Mouse (Mus musculus) spleen, adult 10 weeks (tissue): ENCODE results near the gene Tas2r107. TPM values are rescaled to one million over a fixed set of nuclear protein-coding genes. Genes with fewer than 3 reads are reported as not detected.

Experiments used
- polyA plus RNA-seq: library from polyadenylated mRNA; stranded (reverse); fragments of 350-450 nt; fragmentation: Illumina TruSeq; extraction: RNeasy Lipid Tissue Mini Kit (QIAGEN cat#74804); gene quantifications from one replicate; pipeline ENCODE4 v1.2.3, GENCODE M21; 2015; ENCODE audit warnings: low replicate concordance; ENCODE audit not compliant: insufficient read depth

The Tas2r107 gene
- polyA plus RNA-seq = not detected

DNA sequence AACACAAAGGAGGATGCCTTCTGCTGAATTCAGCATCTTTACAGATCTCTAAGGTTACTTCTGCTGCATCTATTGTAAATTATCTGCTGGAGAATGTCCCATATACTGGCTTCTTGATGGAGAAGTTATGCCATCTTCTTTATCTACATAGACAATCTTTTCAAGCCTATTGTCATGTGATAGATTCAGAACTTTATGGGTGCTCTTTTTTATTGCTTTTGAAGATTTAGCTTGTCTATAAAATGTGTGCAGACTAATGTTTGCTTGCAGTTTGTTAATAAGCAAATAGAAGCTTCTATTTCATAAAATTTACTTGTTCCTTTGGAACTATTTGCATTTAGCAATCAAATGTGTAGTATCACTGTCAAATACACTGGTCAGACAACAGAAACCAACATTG, at the start of gene Tas2r107:
Gene Tas2r107 (minus strand): TSS at position 101 of the 400 bp plus-strand sequence.

DNA sequence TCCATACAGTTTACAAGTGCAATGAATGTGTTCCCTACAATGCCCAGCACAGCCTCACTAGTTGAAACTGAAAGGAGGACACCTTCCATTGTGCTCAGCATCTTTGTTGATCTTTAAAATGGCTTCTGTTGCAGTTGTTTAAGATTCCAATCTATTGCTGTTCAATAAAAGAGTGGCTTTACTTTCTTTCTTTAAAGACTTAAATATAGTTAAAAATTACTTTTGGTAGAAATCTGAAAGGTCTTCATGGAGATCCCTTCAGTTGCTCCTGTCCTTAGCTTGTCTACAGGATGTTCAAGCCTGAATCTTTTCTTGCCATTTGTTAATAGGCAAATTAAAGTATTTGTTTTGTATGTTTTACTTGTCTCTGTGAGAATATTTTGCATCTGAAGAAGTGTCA, 30.0 kb upstream of the Tas2r107 start, which contains the start of gene Tas2r114:
Gene Tas2r114 (minus strand): TSS at position 101 of the 400 bp plus-strand sequence.

DNA sequence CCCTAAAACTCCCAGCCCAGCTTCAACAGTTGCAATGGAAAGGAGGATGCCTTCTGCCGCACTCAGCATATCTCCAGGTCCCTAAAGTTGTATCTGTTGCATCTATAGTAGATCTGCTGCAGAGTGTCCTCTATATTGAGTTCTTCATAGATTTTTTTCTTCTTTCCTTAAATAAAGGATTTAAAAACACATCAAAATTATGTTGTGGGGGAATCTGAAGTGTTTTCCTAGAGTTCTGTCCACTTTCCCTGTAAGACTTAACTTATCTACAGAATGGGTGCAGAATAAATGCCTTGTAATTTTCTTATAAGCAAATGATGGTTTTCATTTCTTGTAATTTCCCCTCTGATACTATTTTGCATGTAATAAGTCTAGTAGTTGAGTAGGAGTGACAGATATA, 27.4 kb upstream of the Tas2r107 start, which contains the start of gene Tas2r105:
Gene Tas2r105 (minus strand): TSS at position 101 of the 400 bp plus-strand sequence.

DNA sequence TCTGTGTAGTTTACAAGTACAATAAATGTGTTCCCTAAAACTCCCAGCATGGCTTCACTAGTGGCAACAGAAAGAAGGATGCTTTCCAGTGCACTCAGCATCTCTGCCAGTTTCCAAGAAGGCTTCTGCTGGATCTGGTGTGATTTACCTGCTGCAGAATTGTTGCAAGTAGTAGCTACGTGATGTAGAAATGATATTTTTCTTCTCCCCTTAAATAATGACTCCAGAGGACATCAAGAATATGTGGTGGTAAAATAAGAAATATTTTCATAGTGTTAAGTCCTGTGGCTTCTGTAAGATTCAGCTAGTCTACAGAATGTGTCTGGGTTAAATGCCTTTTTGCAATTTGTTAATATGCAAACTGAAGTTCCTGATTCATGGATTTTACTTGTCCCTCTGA, 25.7 kb upstream of the Tas2r107 start, which contains the start of gene Tas2r104:
Gene Tas2r104 (minus strand): TSS at position 101 of the 400 bp plus-strand sequence.

DNA sequence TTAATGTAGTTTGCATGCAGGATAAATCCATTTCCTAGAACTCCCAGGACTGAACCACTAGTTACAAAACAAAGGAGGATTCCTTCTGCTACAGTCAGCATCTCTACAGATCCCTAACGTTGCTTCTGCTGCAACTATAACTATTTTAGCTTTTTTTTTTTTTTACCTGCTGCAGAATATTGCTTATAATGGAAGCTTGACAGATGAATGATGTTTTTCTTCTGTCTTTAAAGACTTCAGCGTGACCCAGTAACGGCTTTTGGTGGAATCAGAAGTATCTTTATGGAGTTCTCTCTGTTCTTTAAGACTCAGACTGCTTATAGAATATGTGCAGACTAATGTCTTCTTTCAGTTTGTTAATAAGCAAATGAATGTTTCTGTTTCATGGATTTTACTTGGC, 18.8 kb upstream of the Tas2r107 start, which contains the start of gene Tas2r106:
Gene Tas2r106 (minus strand): TSS at position 101 of the 400 bp plus-strand sequence.

DNA sequence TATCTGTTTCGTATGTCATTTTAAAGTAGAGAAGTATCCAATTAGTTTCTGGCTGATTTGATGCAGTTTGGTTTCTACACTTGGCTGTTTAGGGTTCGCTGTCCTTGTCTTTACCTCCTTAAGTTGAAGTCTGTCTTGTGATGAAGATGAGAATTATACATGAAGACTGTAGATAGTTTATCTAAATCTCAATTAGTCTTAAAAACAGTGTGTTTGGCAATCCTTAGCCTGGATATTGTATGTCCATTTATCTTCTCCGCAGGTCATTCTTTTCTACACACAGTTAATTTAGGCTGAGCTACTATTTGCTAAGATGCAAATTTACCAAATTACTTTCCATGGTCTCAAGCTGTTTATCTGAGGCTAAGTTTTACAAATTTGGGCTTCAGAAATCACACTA, 29.1 kb downstream of the Tas2r107 start, which contains the start of gene Tas2r130:
Gene Tas2r130 (minus strand): TSS at position 101 of the 400 bp plus-strand sequence.

Other genes starting within 250 kb of the Tas2r107 start
- not detected for gene 5430401F13Rik, start 173.7 kb downstream of the Tas2r107 start, polyA plus RNA-seq
- not detected for gene Gm6619, start 173.7 kb downstream of the Tas2r107 start, polyA plus RNA-seq
- not detected for gene Tas2r130, start 29.2 kb downstream of the Tas2r107 start, polyA plus RNA-seq
- gene Tas2r106, start 18.7 kb upstream of the Tas2r107 start, polyA plus RNA-seq = not detected
- not detected for gene Tas2r104, start 25.6 kb upstream of the Tas2r107 start, polyA plus RNA-seq
- not detected for gene Tas2r105, start 27.3 kb upstream of the Tas2r107 start, polyA plus RNA-seq
- gene Tas2r114, start 29.9 kb upstream of the Tas2r107 start, polyA plus RNA-seq = not detected